ENCODE assay signal across 15 mouse cellular contexts in the genomic region with DNA sequence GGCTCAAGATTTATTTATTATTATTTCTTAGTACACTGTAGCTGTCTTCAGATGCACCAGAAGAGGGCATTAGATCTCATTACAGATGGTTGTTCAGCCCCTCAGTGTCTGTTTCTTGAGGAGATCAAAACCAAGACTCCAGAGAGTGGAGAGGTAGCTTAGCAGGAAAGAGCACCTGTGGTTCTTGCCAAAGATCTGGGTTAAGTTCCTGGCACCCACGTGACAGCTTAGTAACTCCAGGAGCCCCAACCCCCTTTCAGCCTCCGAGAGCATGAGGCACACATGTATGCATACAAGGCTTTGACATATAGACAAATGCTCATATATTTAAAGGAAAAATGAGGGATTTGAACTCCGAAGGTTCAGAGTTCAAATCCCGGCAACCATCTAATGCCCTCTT.
"Had no signal": no experiment of that assay in that cellular context is flagged by ENCODE, and none has a peak within 500 bp of the region (broad histone marks: within the 10 kb centered on the region; RNA-seq: fewer than 3 reads in every experiment).

No protein-coding gene starts in this region.

- H3K4me3 ChIP-seq: limb, embryonic 13.5 days; liver, embryonic 15.5 days; midbrain, embryonic 13.5 days; myocyte; neural tube, embryonic 12.5 days had no signal

- H3K36me3 ChIP-seq: limb, embryonic 13.5 days; liver, embryonic 15.5 days; midbrain, embryonic 13.5 days; neural tube, embryonic 12.5 days had no signal

- H3K9me3 ChIP-seq: liver, embryonic 15.5 days; midbrain, embryonic 13.5 days; neural tube, embryonic 12.5 days had no signal

- H3K4me2 ChIP-seq: limb, embryonic 13.5 days; liver, embryonic 15.5 days; midbrain, embryonic 13.5 days; neural tube, embryonic 12.5 days had no signal

- H3K27ac ChIP-seq: kidney, postnatal 0 days; limb, embryonic 13.5 days; liver, embryonic 15.5 days; midbrain, embryonic 13.5 days; neural tube, embryonic 12.5 days had no signal

- H3K9ac ChIP-seq: limb, embryonic 13.5 days; liver, embryonic 15.5 days; midbrain, embryonic 13.5 days; neural tube, embryonic 12.5 days had no signal

- DNase-seq: kidney, adult 8-10 months; left cerebral cortex, postnatal 4 days; lung, adult 2 months; lung, postnatal 36 days; retina, postnatal 1 day; right cerebral cortex, postnatal 4 days; spleen, adult 18-20 months had no signal

- H3K27me3 ChIP-seq: limb, embryonic 13.5 days; liver, embryonic 15.5 days; midbrain, embryonic 13.5 days; neural tube, embryonic 12.5 days had no signal

- ATAC-seq: intestine, postnatal 0 days; lung, postnatal 0 days; midbrain, embryonic 13.5 days had no signal
